Mouse (Mus musculus) liver, embryonic 14.5 days (tissue): ENCODE measurements at regions not wholly inside any gene's neighbourhood (a gene's known extent, or its start where the extent isn't known, plus 50 kb on each side); places are given as distances from the start of the nearest gene placed in this dataset.

ENCODE experiments used
- ATAC-seq: fragments of 200-750 bp; cut with Nextera tagmentation; 2 replicates; pipeline ENCODE4 v1.8.0; 2017; ENCODE audit warnings: moderate number of reproducible peaks, mild to moderate bottlenecking, moderate library complexity; ENCODE audit not compliant: insufficient read depth
- DNase-seq, 3 experiments: peaks; one replicate each; pipeline ENCODE4 v3.0.0-alpha.2; 2012 to 2013; ENCODE audit warnings: low read depth in 3 of 3, low spot score in 3 of 3
- H3K27ac ChIP-seq: fragments of 300-500 bp; sonication (generic); 2 replicates; pipeline ENCODE4 v1.5.1; 2014; ENCODE audit warnings: moderate library complexity, mild to moderate bottlenecking, control low read depth, inconsistent platforms
- H3K27me3 ChIP-seq: fragments of 300-500 bp; sonication (generic); 2 replicates; pipeline ENCODE4 v1.6.1; 2014; ENCODE audit warnings: mild to moderate bottlenecking, low read length, moderate library complexity; ENCODE audit not compliant: control insufficient read depth, insufficient read depth
- H3K36me3 ChIP-seq: fragments of 300-500 bp; sonication (generic); replicated peaks from 2 replicates; pipeline ENCODE4 v1.6.1; 2014; ENCODE audit warnings: low read depth; ENCODE audit not compliant: control insufficient read depth, insufficient read depth
- H3K4me1 ChIP-seq, 2 experiments: fragments of 200-500 bp in 1 of 2; fragments of 300-500 bp in 1 of 2; sonication (generic) in 1 of 2; replicated peaks; 2 replicates each; pipeline ENCODE4 v1.6.1; 2012 to 2014; ENCODE audit warnings: antibody characterized with exemption in 1 of 2, inconsistent platforms in 1 of 2, low read length in 1 of 2; ENCODE audit not compliant: control insufficient read depth in 2 of 2, insufficient read depth in 2 of 2
- H3K4me2 ChIP-seq: fragments of 300-500 bp; sonication (generic); 2 replicates; pipeline ENCODE4 v1.6.1; 2014; ENCODE audit warnings: low read depth, mild to moderate bottlenecking, control low read depth, moderate library complexity
- H3K4me3 ChIP-seq, 2 experiments: fragments of 200-500 bp in 1 of 2; fragments of 300-500 bp in 1 of 2; sonication (generic) in 1 of 2; 2 replicates each; pipeline ENCODE4 v1.5.1; 2012 to 2014; ENCODE audit warnings: low read depth in 2 of 2, low read length in 2 of 2, mild to moderate bottlenecking in 2 of 2, control low read depth in 1 of 2, inconsistent platforms in 1 of 2, moderate library complexity in 1 of 2; ENCODE audit not compliant: insufficient read depth in 1 of 2
- H3K9ac ChIP-seq: fragments of 300-500 bp; sonication (generic); replicated peaks from 2 replicates; pipeline ENCODE4 v1.6.1; 2014; ENCODE audit warnings: mild to moderate bottlenecking, control low read depth, moderate library complexity
- H3K9me3 ChIP-seq: fragments of 300-500 bp; sonication (generic); 2 replicates; pipeline ENCODE4 v1.6.1; 2016; ENCODE audit warnings: low read length, mixed read lengths; ENCODE audit not compliant: control insufficient read depth
- CTCF ChIP-seq: IDR thresholded peaks from 2 replicates; pipeline ENCODE4 v1.5.1; 2016; ENCODE audit warnings: antibody characterized with exemption, low read depth, control low read depth
- EP300 ChIP-seq: IDR thresholded peaks from 2 replicates; pipeline ENCODE4 v1.6.1; 2016; ENCODE audit warnings: antibody characterized with exemption, low read depth
- WGBS: fragments of 180-500 bp; shearing (Covaris S2); extraction: QIAGEN DNeasy Blood & Tissue Kit; methylation state at CpG from one replicate; pipeline ENCODE4 v1.1.7; 2014; ENCODE audit not compliant: insufficient replicate concordance; 5-methylcytosine and 5-hydroxymethylcytosine counted together

DNA sequence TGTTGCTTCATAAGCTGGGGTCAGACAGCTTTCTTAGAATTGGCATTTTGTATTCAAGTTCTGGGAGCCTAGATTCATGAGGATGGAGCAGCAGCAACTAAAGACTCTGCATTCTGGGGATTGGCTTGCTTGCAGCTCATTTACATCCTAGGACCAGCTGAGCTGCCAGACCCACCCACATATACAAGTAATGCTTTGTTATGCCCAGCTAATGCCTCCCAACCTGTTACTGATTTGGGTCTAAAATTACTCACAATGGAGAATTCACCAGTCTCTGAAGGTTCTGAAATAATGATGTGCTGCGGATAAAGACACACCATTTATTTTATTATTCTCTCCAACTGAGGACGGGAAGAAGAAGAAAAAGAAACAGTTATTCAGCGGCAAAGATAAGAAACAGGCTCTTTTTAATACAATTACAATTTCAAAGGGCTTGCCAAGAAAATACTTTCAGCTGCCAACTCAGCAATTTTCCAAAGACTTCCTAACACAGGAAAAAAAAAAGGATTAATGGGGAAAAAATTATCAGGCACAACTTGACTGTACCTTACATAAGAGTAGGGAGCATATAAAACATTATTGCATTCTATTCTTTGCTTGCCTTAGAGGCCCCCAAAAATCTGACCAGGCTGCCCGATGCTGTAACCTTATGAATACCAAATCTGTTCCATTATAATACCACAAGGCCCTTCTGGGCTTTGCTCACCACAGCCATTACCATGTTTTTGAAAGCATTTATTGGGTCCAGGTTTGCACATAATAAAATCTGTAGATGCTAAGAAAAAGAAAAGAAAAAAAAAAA is 134.5 kb downstream of the S1pr1 start:
- Histone ChIP-seq H3K4me2 (no peak overlapping the region), H3K9ac (no peak overlapping the region), H3K9me3 (no peaks in the 10 kb centered on the region), H3K27me3 (no peaks in the 10 kb centered on the region), H3K36me3 (no peaks in the 10 kb centered on the region), H3K27ac (no peak overlapping the region), H3K4me3 (no peak overlapping the region), H3K4me1 (no peaks in the 10 kb centered on the region)
- WGBS, result 57% methylated on average over 4 of the region's 4 CpGs
- TF ChIP-seq CTCF (no peak), EP300 (no peak)
- DNase-seq (no peak), ATAC-seq (no peak)

DNA sequence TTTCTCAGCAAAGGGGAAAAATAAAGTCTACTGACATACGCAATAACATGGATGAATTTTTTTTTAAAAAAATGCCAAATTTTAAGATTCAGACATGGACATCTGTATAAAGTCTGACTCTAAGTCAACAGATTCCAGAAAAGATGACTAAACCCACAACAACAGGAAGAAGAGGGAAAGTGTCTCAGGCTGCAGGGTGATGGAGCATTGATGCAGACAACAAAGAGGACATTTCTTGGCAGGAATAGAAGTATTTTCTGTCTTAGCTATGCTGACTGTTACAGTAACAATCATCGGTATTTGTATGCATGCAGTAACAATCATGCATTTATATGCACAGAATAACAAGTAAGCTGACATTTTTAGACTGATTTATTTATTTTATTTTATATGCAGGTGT is 139.5 kb downstream of the S1pr1 start:
- Histone ChIP-seq H3K9me3 (no peaks in the 10 kb centered on the region), H3K4me1 (no peaks in the 10 kb centered on the region), H3K27ac (no peak overlapping the region), H3K36me3 (no peaks in the 10 kb centered on the region), H3K4me3 (no peak overlapping the region), H3K4me2 (no peak overlapping the region), H3K9ac (no peak overlapping the region), H3K27me3 (no peaks in the 10 kb centered on the region)
- 74% methylated on average over 2 of the region's 2 CpGs for WGBS
- ATAC-seq, result no peak
- TF ChIP-seq CTCF (no peak), EP300 (no peak)
- DNase-seq, result no peak

DNA sequence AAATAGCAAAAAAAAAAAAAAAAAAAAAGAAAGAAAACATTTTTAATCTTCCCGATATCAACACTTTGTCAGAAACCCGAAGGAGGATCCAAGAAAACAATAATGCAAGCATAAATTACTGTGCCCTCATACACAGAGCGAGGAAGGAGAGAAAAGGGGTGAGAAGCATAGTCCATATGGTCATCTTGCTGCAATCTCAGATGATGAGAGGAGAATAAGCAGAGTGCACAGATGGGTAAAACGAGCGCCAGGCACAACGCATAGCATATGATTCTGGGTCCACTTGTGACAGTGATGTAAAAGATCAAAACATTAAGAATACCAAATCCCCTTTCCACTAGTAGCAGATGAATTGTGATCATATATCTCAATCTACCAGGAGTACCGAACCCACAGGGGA is 152.1 kb downstream of the S1pr1 start:
- Histone ChIP-seq H3K27ac (no peak overlapping the region), H3K9me3 (no peaks in the 10 kb centered on the region), H3K4me2 (no peak overlapping the region), H3K4me1 (no peaks in the 10 kb centered on the region), H3K9ac (no peak overlapping the region), H3K4me3 (no peak overlapping the region), H3K36me3 (no peaks in the 10 kb centered on the region), H3K27me3 (no peaks in the 10 kb centered on the region)
- TF ChIP-seq EP300, result no peak
- no peak for TF ChIP-seq CTCF
- whole genome bisulfite sequencing, result 67% methylated on average over 7 of the region's 7 CpGs
- no peak for DNase-seq
- ATAC-seq, result no peak

DNA sequence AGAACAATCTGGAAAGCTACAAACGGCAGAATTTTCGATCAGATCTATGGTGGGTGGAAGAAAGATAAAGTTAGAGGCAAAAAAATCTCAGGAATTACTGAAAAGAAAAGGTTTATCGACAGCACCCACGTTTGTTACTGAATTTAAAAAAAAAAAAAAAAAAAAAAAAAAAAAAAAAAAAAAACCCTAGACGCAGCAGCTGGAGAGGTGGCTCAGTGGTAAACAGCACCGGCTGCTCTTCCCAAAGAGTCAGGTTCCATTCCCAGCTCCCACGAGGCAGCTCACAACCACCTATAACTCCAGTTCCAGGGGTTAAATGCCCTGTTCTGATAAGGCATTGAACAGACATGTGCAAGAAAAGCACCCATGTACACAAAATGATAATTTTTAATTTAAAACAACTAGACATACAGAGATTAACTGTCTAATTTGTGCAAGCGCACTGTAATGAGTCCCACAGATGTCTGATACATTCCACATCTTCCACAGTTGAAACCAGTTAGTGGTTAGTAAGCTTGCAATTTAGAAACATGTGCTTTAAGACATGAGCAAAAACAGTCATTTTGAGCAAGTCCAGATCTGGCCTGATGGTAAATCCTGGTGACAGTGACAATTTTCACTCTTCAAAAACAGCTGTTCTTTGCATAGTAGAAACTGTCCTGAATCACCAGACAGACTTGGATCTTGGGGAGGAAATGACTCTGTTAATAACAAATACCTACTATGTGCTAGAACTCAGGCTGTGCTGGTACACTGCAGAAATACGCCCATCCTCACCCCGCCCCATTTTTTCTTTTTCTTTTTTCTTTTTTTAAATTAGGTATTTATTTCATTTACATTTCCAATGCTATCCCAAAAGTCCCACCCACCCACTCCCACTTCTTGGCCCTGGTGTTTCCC is 159.8 kb downstream of the S1pr1 start:
- no peak for ATAC-seq
- no peaks in the 10 kb centered on the region for H3K9me3 ChIP-seq
- H3K4me1 ChIP-seq, result no peaks in the 10 kb centered on the region
- 68% methylated on average over 10 of the region's 10 CpGs for WGBS
- H3K9ac ChIP-seq, result no peak overlapping the region
- H3K4me3 ChIP-seq, result no peak overlapping the region
- no peaks in the 10 kb centered on the region for H3K27me3 ChIP-seq
- no peak for TF ChIP-seq CTCF
- no peak for TF ChIP-seq EP300
- DNase-seq, result no peak
- no peak overlapping the region for H3K4me2 ChIP-seq
- no peak overlapping the region for H3K27ac ChIP-seq
- no peaks in the 10 kb centered on the region for H3K36me3 ChIP-seq

DNA sequence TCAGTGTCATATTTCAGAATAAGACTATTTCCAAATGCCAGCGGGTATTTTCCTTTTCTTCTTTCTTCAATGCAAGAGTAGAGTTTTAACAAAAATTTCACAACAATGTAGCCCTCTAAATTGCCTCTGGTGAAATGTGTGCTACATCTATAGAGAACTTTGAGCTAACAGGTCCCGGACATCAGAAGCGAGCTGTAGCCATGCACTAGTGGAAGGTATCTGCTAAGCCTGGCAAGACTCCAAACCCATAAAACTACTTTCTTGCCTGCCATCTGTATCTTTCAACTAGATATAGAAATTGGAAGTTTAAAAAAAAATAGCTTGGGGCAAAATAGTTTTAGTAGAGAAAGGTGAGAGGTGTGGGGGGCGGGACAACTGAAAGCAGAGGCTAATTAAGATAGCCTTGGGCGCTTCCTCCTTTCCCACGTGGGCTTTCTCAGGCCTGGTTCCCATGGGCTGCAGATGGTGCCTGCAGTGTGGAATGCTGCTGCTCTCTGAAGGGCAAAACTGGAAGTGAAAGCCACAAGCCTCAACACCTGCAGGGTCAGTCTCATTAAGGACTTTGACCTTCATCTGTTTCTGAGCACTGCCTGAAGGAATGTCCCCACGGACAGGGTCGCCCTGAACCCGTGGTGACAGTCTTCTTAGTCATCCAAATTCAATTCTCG is 160.9 kb downstream of the S1pr1 start:
- no peaks in the 10 kb centered on the region for H3K4me1 ChIP-seq
- no peak overlapping the region for H3K9ac ChIP-seq
- no peaks in the 10 kb centered on the region for H3K27me3 ChIP-seq
- 57% methylated on average over 10 of the region's 10 CpGs for WGBS
- ATAC-seq (no peak), DNase-seq (no peak)
- no peak overlapping the region for H3K4me2 ChIP-seq
- H3K4me3 ChIP-seq, result no peak overlapping the region
- H3K27ac ChIP-seq, result no peak overlapping the region
- H3K9me3 ChIP-seq, result no peaks in the 10 kb centered on the region
- TF ChIP-seq CTCF, result no peak
- TF ChIP-seq EP300, result no peak
- H3K36me3 ChIP-seq, result no peaks in the 10 kb centered on the region
